Mouse (Mus musculus) hematopoietic stem cell, adult 5-6 weeks (primary cell): ENCODE results near the gene Ppm1h. TPM values are rescaled to one million over a fixed set of nuclear protein-coding genes. Genes with fewer than 3 reads are reported as not detected.

Experiments used
- ATAC-seq, 2 experiments: fragments of 125-278 bp in 1 of 2; replicated peaks in 1 of 2; 2 replicates each; pipeline ENCODE4 v1.8.0; 2016 to 2017; ENCODE audit warnings: inconsistent platforms in 2 of 2, mild to moderate bottlenecking in 2 of 2, moderate number of reproducible peaks in 2 of 2, low read depth in 1 of 2, moderate TSS enrichment in 1 of 2; ENCODE audit not compliant: low FRiP score in 2 of 2, poor library complexity in 2 of 2, severe bottlenecking in 2 of 2, insufficient read depth in 1 of 2, low TSS enrichment in 1 of 2
- total RNA-seq: library from RNA; stranded (forward); fragments of 172-1452, 232-1000 nt; gene quantifications from 2 replicates; pipeline ENCODE4 v1.2.3, GENCODE M21; 2017

Ppm1h gene
- total RNA-seq, 1 experiment from 2014 or later, result 23.1 TPM

DNA sequence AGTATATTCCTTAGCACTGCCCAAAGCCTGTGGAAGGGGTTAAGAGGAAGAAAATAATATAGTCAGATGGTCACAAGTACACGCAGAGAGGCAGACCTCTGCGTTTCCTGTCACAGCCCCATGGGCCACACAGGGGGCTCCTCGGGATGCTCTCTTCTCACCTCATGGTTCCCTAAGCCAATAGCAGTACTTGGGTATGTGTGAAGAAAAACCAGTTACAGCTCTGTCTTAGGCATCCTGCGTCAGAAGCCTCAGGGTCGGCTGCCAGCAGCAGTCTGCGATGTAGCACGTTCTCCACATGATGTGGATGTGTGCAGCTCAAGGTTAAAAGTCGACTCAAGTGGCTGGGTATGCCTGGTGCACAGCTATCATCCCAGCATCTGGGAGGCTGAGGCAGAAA is 139.2 kb downstream of the Ppm1h start:
- ATAC-seq, result 0 out of 4 replicates have a peak, but pooled peaks have one; percentile 5 to 15

DNA sequence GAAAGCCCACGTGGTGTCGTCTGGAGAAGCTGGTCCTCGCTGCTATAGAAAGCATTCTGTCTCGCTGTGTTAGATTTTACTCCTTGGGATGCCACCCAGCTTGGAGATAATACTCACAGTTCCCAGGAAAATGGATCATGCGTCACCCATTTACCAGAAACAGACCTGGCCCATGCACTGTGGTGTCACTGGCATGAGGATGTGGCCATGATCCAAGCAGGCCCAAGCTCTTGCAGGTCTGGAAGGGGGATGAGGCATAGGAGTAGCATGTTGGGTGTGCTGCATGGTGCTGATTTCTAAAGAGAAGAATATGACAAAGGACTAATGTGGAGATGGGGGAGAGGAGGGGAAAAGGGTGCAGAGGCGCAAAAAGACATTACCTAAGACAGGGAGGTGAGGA is 141.2 kb downstream of the Ppm1h start:
- ATAC-seq, result no peak

DNA sequence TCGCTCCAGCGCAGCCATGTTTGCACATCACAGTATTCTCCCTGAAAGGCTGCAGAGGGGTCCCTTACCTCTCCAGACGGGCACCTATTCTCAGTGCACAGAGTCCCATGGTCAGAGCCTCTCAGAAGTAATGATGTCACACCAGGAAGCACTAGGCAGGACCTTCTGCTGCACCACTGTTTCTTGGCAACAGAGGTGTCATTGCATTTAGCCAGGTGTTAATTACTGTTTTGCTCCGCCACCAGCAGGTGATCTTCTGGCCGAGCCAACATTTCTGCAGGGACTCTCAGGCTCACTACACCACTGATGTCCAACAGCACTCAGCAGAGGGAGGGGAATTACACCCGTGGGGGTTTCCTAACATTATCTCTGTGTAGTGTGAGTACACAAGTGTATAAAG is 143.0 kb downstream of the Ppm1h start:
- no peak for ATAC-seq

DNA sequence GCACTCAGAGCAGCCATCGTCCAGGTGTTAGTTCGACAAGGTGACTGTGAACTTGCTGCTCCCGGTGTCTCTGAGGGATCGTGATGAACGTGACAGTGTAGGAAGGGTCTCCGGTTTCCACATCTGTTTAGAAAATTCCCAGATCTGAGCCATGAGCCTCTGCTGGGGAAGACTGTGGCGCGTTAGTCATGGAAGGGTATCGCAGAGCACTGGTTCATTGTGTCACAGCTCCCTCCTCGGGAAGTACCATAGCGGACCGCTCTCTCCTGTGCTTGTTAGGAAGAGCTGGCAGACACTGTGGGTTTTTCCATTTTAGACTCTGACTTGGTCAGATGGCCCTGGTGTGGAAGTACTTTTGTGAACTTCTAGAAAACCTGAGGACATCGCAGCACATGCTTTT is 145.1 kb downstream of the Ppm1h start:
- no peak for ATAC-seq

DNA sequence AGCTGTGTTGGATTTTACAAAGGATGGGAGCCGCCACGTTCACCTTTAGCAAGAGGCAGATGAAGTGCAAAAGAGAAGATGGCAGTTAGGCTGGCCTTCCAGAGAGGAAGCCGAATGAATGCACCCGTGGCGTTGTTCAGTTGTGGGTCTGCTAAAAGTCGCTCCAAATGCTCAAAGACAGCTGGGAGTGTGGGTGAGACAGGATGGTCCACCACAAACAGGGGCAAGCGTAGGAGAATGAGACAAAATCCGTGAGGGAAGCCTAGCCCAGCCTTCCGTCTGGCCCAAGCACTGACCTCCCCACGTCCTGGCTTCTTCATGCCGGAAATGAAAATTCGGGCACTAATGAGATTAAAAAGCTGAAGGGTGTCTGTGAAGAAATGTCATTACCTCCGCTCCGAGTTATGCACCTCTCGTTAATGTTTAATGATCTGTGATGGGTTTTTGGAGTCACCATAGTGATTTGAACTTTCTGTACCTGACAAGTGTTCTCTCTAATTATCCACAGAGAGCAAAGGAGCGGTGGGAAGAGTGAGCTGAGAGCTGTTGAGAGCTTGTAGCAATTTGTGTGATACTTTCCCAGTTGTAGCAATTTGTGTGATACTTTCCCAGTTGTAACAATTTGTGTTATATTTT is 148.3 kb downstream of the Ppm1h start:
- ATAC-seq, result no peak

DNA sequence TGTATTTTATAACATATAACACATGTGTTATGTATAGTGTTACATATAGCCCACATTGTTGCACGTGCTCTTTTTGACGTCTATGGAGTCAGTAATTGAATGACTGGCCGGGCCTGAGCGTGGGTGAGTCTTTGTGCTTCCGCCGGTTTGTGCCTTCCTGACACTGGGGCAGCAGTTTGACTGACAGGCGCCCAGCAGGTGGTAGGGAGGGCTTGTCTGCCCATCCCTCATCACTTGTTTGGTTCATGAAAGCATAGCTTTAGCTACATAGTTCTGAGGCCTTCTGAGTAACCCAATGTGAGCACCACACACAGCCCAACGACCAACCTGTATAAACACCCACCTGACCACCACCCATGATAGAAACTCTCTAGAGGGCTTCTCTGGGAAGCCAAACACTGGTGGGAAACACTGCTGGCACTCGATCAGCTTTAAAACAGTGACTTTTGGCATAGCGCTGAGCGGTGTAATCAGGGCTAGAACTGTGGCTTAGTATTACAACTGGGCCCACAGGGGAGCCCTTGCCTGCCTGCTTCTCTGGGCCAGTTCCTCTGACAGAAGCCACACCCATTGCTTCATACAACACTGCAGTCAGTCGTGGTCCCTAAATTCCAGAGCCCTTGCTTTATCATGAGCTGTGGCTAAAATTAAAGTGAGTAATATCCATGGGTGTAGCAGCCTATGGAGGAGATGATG is 149.3 kb downstream of the Ppm1h start:
- ATAC-seq, result no peak

DNA sequence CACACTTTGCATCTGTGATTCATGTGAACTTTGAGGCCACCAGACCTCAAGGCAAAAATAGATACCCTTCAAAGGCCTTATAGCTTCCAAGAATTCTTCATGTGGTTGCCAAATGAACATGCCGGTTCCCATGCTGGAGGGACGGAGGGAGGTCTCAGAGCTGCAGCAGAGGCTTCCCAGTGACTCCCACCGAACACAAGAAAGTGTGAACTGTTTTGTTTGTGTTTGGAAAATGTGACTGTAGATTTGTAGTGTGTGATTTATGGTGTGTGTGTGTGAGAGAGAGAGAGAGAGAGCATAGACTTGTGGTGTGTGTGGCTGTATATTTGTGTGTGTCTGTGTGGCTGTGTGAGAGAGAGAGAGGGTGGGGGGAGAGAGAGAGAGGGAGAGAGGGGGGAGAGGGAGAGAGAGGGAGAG is 151.2 kb downstream of the Ppm1h start:
- no peak for ATAC-seq

DNA sequence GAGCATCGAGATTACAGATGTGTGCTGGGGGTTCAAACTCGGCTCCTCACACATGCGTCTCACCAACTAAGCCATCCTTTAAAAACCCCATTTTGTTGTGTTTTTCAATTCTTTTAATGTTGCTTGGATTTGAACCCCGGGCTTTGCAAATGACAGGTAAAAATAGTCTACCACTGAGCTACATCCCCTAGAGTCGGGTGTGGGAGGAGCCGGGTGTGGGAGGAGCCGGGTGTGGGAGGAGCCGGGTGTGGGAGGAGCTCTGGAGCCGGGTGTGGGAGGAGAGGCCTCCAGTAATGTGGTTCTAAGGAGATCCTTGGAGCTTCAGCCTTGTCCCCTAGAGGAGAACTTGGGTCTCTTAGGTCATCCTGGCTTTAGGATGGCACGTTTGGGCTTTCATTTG is 152.1 kb downstream of the Ppm1h start:
- no peak for ATAC-seq

DNA sequence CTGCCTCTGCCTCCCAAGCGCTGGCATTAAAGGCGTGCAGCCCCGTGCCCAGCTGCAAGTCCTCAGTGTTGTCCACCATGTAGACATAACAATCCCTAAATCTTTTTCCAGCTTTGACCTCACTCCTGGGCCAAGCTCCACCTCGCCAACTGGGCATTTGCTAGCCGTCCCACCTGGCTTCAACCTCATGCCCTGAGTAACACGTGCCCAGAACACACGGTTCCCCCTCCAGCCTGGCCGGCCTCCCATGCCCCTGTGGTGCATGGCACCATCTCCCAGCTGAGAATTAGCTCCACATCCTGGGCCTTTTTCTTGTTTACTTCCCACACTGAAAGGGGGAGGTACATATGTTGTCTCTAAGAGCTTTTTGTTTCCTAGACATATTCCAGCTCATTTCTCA is 163.5 kb downstream of the Ppm1h start:
- no peak for ATAC-seq

DNA sequence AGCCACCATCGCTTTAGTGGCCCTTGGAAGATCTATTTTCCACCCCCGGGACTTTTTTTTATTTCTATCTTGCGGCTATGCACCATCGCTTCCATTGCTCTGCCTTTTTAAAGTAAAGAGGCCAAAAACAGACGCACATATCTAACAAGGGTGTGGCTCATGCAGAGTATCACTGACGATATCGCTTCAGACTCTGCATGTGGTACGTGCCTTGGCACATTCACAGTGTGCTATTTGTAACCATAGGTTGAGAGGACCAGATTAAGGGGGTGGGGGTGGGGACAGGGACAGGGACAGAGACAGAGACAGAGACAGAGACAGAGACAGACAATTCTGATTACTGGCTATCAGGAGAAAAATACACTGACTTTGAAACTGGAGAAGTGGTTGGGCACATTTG is 164.4 kb downstream of the Ppm1h start:
- ATAC-seq, result no peak

DNA sequence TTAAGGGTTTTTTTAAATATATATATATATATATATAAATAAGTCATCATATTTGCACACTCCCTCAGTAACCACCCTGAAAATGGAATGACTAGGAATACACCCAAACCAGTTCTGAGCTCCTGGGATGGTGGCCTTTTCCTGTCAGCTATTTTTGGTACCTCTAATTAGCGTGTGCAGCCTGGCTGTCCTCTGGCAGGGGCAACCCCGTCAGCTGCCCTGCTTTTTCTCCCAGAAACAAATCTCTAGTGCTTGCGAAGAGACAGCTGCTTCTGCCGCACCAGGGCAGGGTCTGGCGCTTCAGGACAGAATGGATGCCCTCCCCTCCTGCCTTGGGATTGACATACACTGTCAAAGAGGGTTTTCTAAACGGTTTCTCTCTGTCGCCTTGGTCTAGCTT is 166.9 kb downstream of the Ppm1h start:
- ATAC-seq, result no peak

DNA sequence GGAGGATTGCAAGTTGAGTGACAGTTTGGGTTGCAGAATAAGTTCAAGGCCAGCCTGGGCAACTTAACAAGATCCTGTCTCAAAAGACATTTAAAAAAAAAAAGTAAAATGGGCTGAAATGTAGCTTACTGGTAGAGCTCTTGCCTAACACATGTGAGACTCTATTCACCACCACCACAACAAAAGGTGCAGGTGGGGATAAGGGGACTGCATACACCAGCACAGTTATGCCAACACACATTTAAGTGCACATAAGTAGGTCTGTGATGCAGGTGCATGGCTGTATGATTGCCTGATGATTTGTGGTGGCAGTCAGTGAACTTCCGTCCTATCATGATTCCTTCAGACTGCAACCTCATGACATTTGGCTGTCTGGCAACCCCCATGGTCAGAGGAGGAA is 167.9 kb downstream of the Ppm1h start:
- no peak for ATAC-seq

DNA sequence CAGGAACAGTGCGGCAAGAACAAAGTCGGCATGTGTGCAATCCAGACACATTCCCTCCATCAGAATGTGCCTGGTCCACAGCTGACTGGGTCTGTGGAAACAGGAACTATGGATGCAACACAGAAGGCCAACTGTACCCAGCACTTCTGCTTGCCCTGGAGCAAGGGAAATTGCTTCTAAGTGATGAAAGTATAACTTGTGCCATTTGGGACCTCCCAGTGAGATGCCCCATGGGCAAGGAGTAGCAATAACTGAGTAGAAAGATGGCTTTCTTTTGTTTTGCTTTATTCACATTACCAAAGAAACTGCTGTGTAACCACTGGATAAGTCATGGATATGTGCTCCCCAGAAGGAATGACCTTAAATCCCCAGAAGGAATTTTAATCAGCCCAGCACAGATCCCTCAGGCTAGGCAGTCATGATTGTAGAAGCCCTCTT is 169.5 kb downstream of the Ppm1h start:
- ATAC-seq, result peak in 1 of 2 experiments; percentile 51; a peak in 1 of 4 replicates

DNA sequence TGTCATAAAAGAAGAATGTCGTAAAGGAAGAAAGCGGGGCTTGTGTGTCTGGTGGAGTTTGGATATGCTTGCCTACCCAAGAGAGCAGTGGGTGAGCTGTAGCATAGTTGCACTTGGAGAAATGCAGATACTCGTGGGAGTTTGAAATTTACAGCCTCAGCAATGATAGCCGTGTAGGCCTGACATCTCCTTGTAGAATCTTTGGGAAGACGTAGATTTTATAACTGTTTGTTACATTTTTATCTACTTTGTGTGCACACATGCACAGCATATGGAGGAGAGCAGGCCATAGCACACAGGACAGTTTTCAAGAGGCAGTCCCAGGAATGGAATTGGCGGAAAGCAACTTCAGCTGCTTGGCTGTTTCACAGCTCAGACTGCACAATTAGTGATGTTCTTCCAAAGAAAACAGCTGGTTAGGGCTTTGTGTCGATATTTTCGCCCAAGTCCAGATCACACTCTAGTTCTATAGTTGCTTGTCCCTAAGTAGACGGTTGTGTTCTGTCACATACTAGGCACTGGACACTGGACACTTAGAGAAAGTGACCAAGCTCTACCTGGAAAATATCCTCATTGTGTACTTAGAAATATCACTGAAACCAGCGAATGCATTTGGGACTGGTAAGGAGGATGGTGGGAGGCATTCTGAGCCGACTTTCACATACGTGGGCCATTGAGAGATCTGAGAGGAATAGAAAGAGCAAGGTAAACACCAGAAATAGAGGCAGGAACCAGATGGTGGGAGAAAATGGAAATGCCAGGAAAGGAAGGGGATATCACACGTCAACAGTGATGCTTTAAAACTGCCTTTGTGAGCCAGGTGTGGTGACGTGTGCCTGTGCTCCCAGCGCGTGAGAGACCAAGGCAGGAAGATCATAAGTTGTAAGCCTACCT is 173.0 kb downstream of the Ppm1h start:
- no peak for ATAC-seq

DNA sequence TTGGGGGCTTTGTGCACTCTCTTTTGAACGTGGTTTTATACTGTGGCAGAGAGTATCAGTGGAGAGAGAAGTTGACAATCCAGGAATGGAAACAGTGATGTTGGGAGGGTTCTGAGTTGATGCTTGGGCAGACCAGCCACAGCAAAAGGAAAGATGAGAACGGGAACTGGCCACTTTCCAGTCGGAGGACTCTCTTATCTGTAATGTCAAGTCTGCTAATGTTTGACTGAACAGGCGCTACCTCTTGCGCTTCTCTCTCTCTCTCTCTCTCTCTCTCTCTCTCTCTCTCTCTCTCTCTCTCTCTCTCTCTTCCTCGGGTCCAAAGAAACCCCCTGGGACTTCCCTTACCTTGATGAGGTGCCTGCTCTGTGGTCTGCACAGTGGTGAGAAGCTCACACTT is 176.0 kb downstream of the Ppm1h start:
- no peak for ATAC-seq

DNA sequence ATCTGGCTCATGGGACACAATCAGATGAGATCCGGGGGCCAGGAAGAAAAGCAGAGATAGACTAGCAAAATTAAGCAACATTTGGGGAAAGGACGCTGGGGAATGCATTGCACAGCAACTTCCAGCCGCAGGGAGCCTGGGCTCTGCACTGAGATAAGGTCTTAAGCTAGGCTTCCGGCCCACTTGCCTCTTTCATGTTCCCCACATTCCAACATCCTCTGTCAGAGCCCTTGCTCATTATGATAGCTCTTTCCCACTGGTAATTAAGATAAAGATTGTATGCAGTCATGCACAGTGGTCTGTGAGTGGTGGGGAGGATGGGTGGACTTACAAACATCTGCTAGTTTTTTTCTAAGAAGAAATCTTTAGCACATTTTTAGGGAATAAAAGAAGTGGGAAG is 176.6 kb downstream of the Ppm1h start:
- ATAC-seq, result no peak

DNA sequence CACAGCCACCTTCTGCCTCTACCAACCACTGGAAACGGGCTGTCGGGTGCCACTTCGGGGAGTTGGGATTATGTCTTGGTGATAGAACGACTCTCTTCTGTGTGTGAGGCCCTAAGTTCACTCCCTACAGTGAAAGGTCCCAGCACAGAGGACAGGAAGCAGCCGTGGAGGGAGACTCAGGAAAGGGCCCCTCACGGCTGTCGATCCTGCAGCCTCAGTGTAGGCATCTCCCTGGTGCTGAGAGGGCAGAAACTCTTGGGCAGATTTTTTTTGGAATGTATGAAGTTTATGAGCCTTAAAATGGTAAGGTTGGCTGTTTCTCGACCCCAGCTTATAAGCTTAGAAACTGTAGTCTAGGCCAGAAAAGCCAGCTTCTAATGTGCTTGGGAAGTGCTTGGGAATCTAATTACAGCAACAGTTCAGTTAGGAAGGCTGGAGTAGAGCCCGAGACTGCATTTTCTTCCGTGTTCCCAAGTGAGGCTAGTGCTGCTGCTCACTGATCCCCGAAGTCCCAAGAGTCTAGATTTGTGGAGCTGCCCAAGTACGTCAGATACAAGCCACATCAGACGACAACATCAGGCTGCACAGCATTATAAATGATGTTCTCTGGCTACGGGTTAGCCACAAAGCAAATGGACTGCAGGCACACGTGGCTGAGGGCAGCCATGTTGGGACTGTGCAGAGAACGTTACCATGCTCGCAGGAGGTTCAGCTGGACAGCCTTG is 177.6 kb downstream of the Ppm1h start:
- ATAC-seq, result no peak

DNA sequence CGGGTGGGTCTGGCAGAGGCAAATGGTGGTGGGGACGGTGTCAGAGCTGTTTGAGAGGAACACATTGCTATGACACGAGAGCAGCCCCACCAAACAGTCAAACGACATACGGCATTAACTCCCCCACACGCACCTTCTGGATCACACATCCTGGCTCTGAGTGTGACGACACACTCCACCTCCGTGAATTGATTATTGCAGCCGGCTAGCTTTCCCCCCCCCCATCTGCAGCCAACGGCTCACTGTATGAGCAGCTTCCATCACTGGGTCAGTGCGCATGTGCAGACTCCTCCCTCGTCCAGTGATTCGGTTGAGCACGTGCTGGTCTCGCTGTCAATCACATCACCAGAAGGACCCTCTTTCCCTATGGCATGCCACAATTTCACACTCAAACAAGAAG is 178.6 kb downstream of the Ppm1h start:
- no peak for ATAC-seq
